Comparison of ENCODE assay signal across 7 mouse cellular contexts in the genomic region with DNA sequence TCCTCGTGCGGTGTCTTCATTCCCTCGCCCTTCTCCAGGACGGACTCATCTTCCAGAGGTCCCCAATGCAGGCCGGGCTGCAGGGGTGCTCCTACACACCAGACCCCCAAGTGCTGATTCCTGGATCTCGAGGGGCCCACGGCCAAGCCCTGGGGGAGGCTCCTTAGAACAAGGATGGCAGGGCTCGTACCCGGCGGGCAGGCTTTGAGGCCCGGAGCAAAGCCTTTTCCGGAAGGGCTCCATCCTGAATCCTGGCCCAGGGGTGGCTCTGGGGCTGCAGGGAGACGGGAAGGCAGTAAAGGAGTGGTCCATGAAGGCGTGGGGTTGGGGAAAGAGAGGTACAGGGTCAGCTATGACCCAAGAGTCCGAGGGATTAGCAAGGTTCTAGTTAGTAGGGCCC. TPM values are rescaled to one million over a fixed set of nuclear protein-coding genes. Genes with fewer than 3 reads are reported as not detected.
DNase-seq lines count a peak whose midpoint lies in the region; ATAC-seq and TF ChIP-seq lines count a peak whose summit lies in the region.

No protein-coding gene starts in this region.

- no peak for TF ChIP-seq EP300 in lung, postnatal 0 days (IDR thresholded peaks at IDR 0.05)

- 1% methylated on average over 15 of the region's 15 CpGs for WGBS in lung, postnatal 0 days
- WGBS in embryonic facial prominence, embryonic 10.5 days: 3% methylated on average over 15 of the region's 15 CpGs
- WGBS in hindbrain, embryonic 14.5 days: 5% methylated on average over 15 of the region's 15 CpGs
- 3% methylated on average over 15 of the region's 15 CpGs for WGBS in midbrain, postnatal 0 days

- no peaks in the 10 kb centered on the region for H3K27me3 ChIP-seq in lung, postnatal 0 days (replicated peaks; ENCODE audit: insufficient read depth, low read length)
- H3K27me3 ChIP-seq in embryonic facial prominence, embryonic 10.5 days (replicated peaks; ENCODE audit: low read depth, poor library complexity, severe bottlenecking): no peaks in the 10 kb centered on the region
- no peaks in the 10 kb centered on the region for H3K27me3 ChIP-seq in hindbrain, embryonic 14.5 days (ENCODE audit: control insufficient read depth, insufficient read depth, low read length)
- no peaks in the 10 kb centered on the region for H3K27me3 ChIP-seq in midbrain, postnatal 0 days (ENCODE audit: insufficient read depth, low read length)

- H3K4me3 ChIP-seq in lung, postnatal 0 days (ENCODE audit: low read depth, low read length): peak overlapping the region; percentile 66
- peak overlapping the region; percentile 96 for H3K4me3 ChIP-seq in embryonic facial prominence, embryonic 10.5 days
- peak overlapping the region; percentile 66 for H3K4me3 ChIP-seq in hindbrain, embryonic 14.5 days (replicated peaks; ENCODE audit: low read length)
- peak overlapping the region; percentile 87 for H3K4me3 ChIP-seq in midbrain, postnatal 0 days (ENCODE audit: low read depth, low read length)

- TF ChIP-seq CTCF in lung, postnatal 0 days (IDR thresholded peaks at IDR 0.05): no peak
- no peak for TF ChIP-seq CTCF in midbrain, postnatal 0 days (IDR thresholded peaks at IDR 0.05)

- peak overlapping the region; percentile 88 for H3K4me2 ChIP-seq in lung, postnatal 0 days (replicated peaks; ENCODE audit: low read depth, low read length)
- peak overlapping the region; percentile 83 for H3K4me2 ChIP-seq in hindbrain, embryonic 14.5 days (replicated peaks)
- H3K4me2 ChIP-seq in midbrain, postnatal 0 days (ENCODE audit: low read depth, low read length, poor library complexity, severe bottlenecking): peak overlapping the region; percentile 99

- peak overlapping the region; percentile 91 for H3K9ac ChIP-seq in lung, postnatal 0 days (replicated peaks; ENCODE audit: low read depth)
- peak overlapping the region; percentile 67 for H3K9ac ChIP-seq in hindbrain, embryonic 14.5 days
- peak overlapping the region; percentile 93 for H3K9ac ChIP-seq in midbrain, postnatal 0 days (replicated peaks; ENCODE audit: low read length, poor library complexity, severe bottlenecking)

- H3K36me3 ChIP-seq in lung, postnatal 0 days (ENCODE audit: insufficient read depth, low read length): peaks cover 23% of the 10 kb centered on the region
- peaks cover 59% of the 10 kb centered on the region for H3K36me3 ChIP-seq in embryonic facial prominence, embryonic 10.5 days (replicated peaks)
- H3K36me3 ChIP-seq in hindbrain, embryonic 14.5 days (replicated peaks; ENCODE audit: control insufficient read depth, insufficient read depth): peaks cover 49% of the 10 kb centered on the region
- H3K36me3 ChIP-seq in midbrain, postnatal 0 days (ENCODE audit: insufficient read depth, low read length): peaks cover 35% of the 10 kb centered on the region

- no peak for ATAC-seq in lung, postnatal 0 days
- no peak for ATAC-seq in hindbrain, embryonic 14.5 days (ENCODE audit: low FRiP score)
- ATAC-seq in midbrain, postnatal 0 days (ENCODE audit: low FRiP score): 0 out of 2 replicates have a peak, but pooled peaks have one; percentile 0

- peak; percentile 22 for DNase-seq in lung, postnatal 0 days (ENCODE audit: low spot score)
- DNase-seq in lung, postnatal 36 days: no peak
- peak; percentile 26 for DNase-seq in embryonic facial prominence, embryonic 10.5 days (ENCODE audit: low spot score)
- no peak for DNase-seq in hindbrain, embryonic 14.5 days (ENCODE audit: low spot score)
- no peak for DNase-seq in midbrain, postnatal 0 days (ENCODE audit: low spot score)
- DNase-seq in Muller cell, postnatal 12 days (ENCODE audit: inconsistent ontology term): no peak
- no peak for DNase-seq in gastrocnemius, adult 8-10 months (ENCODE audit: low spot score in 2 of 2)

- no peaks in the 10 kb centered on the region for H3K9me3 ChIP-seq in lung, postnatal 0 days (ENCODE audit: low read length)
- no peaks in the 10 kb centered on the region for H3K9me3 ChIP-seq in embryonic facial prominence, embryonic 10.5 days
- no peaks in the 10 kb centered on the region for H3K9me3 ChIP-seq in hindbrain, embryonic 14.5 days (ENCODE audit: control insufficient read depth, low read length)
- no peaks in the 10 kb centered on the region for H3K9me3 ChIP-seq in midbrain, postnatal 0 days (ENCODE audit: low read length)

- H3K27ac ChIP-seq in lung, postnatal 0 days (ENCODE audit: low read length): peak overlapping the region; percentile 95
- H3K27ac ChIP-seq in embryonic facial prominence, embryonic 10.5 days (replicated peaks): peak overlapping the region; percentile 91
- peak overlapping the region; percentile 81 for H3K27ac ChIP-seq in hindbrain, embryonic 14.5 days
- H3K27ac ChIP-seq in midbrain, postnatal 0 days (ENCODE audit: low read depth, low read length): peak overlapping the region; percentile 85

- H3K4me1 ChIP-seq in lung, postnatal 0 days (ENCODE audit: insufficient read depth, low read depth, low read length): peaks cover 6% of the 10 kb centered on the region; the same call in 1 of the 2 replicates
- peaks cover 16% of the 10 kb centered on the region for H3K4me1 ChIP-seq in embryonic facial prominence, embryonic 10.5 days
- H3K4me1 ChIP-seq in hindbrain, embryonic 14.5 days (replicated peaks; ENCODE audit: control insufficient read depth, insufficient read depth, low read length): peaks cover 23% of the 10 kb centered on the region
- H3K4me1 ChIP-seq in midbrain, postnatal 0 days (ENCODE audit: insufficient read depth, low read length): peaks cover 10% of the 10 kb centered on the region; the same call in 1 of the 2 replicates

RNA-seq across cellular contexts. Expression of a gene that starts 0.4 kb away (rescaled TPM):
- 4.7 and 5.2 TPM in 2 replicates for polyA plus RNA-seq in lung, postnatal 0 days (2015; fragmentation: Nextera tagmentation; extraction: Ambion mirVana)
- 11.0 and 11.5 TPM in 2 replicates for polyA plus RNA-seq in embryonic facial prominence, embryonic 10.5 days (2016; fragmentation: Nextera tagmentation; extraction: Ambion mirVana)
- polyA plus RNA-seq in hindbrain, embryonic 14.5 days (2014; fragmentation: Nextera tagmentation; extraction: Ambion mirVana): 4.8 and 8.5 TPM in 2 replicates
- 14.9 and 20.5 TPM in 2 replicates for total RNA-seq in midbrain, postnatal 0 days (2014; rRNA removed)
- polyA plus RNA-seq in midbrain, postnatal 0 days (2015; fragmentation: Nextera tagmentation; extraction: Ambion mirVana): 9.7 and 10.7 TPM in 2 replicates
- 1 to 10 TPM; 2.1 to 2.7 (median 2.4) TPM for total RNA-seq in gastrocnemius, adult 8-10 months (2022)

RNA-seq across cellular contexts. Expression of a gene that starts 0.5 kb away (rescaled TPM):
- 151 and 163 TPM in 2 replicates for polyA plus RNA-seq in lung, postnatal 0 days (2015; fragmentation: Nextera tagmentation; extraction: Ambion mirVana)
- polyA plus RNA-seq in embryonic facial prominence, embryonic 10.5 days (2016; fragmentation: Nextera tagmentation; extraction: Ambion mirVana): 76.0 and 80.5 TPM in 2 replicates
- 88.3 and 89.8 TPM in 2 replicates for polyA plus RNA-seq in hindbrain, embryonic 14.5 days (2014; fragmentation: Nextera tagmentation; extraction: Ambion mirVana)
- 95.8 and 101 TPM in 2 replicates for total RNA-seq in midbrain, postnatal 0 days (2014; rRNA removed)
- 96.6 and 99.3 TPM in 2 replicates for polyA plus RNA-seq in midbrain, postnatal 0 days (2015; fragmentation: Nextera tagmentation; extraction: Ambion mirVana)
- total RNA-seq in gastrocnemius, adult 8-10 months (2022): 1 to 10 TPM; 3.8 to 7.9 (median 4.9) TPM

RNA-seq across cellular contexts. Expression of a gene that starts 12.9 kb away (rescaled TPM):
- polyA plus RNA-seq in lung, postnatal 0 days (2015; fragmentation: Nextera tagmentation; extraction: Ambion mirVana): 0.49 and 0.63 TPM in 2 replicates
- polyA plus RNA-seq in embryonic facial prominence, embryonic 10.5 days (2016; fragmentation: Nextera tagmentation; extraction: Ambion mirVana): 0.09 and 0.15 TPM in 2 replicates
- 0.09 and 0.12 TPM in 2 replicates for polyA plus RNA-seq in hindbrain, embryonic 14.5 days (2014; fragmentation: Nextera tagmentation; extraction: Ambion mirVana)
- total RNA-seq in midbrain, postnatal 0 days (2014; rRNA removed): not detected in 2 replicates
- 0.10 and 0.16 TPM in 2 replicates for polyA plus RNA-seq in midbrain, postnatal 0 days (2015; fragmentation: Nextera tagmentation; extraction: Ambion mirVana)
- total RNA-seq in gastrocnemius, adult 8-10 months (2022): under 1 TPM in 2 of 4 experiments, not detected in 2; 0.19 to 0.75 TPM

Comparison
In these comparisons a context has a peak if more than half of its experiments do, and no peak if none do; other contexts are left out.
1. DNase-seq: peak in lung, postnatal 0 days (single experiment) and embryonic facial prominence, embryonic 10.5 days (single experiment); none in lung, postnatal 36 days (single experiment), hindbrain, embryonic 14.5 days (single experiment), midbrain, postnatal 0 days (single experiment), Muller cell, postnatal 12 days (single experiment) and gastrocnemius, adult 8-10 months (0 of 2).
2. Peak in every context shown above with its lines, with median percentiles within 50 percentile points of each other: H3K27ac ChIP-seq, H3K4me2 ChIP-seq, H3K4me3 ChIP-seq and H3K9ac ChIP-seq.